Mouse (Mus musculus) lung, postnatal 0 days (tissue): ENCODE measurements around the gene Man2a1.

Experiments
- CTCF ChIP-seq: IDR thresholded peaks from 2 replicates; pipeline ENCODE4 v1.5.1; 2016; ENCODE audit warnings: antibody characterized with exemption, mild to moderate bottlenecking
- EP300 ChIP-seq: IDR thresholded peaks from 2 replicates; pipeline ENCODE4 v1.6.1; 2016; ENCODE audit warnings: antibody characterized with exemption, mild to moderate bottlenecking, control low read depth

DNA sequence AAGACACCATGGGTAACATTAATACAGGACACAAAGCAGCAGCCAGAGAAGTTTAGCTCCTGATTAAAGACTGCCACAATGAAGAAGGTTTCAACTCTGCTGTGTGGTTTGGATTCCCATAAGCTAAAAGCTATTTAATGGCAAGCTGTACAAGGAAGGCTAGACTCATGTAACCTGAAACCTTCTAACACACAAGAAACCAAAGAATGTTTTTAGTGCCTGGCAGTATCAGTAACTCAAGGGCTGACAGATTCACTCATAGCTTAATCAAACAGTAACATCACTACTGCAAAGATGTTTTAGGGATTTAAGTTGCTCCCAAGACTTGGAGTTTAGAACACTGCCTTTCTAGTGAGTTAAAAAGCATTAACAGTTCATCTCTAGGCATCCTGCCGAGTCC lies 137.4 kb downstream of the Man2a1 start:
- TF ChIP-seq EP300 (no peak), CTCF (no peak)
